ENCODE assay signal across 8 mouse cellular contexts in genomic region chr7:126271712-126272683, GRCm38 (mm10). TPM values are rescaled to one million over a fixed set of nuclear protein-coding genes. Genes with fewer than 3 reads are reported as not detected.
DNase-seq lines count a peak whose midpoint lies in the region; ATAC-seq and TF ChIP-seq lines count a peak whose summit lies in the region.

Gene Sbk1, plus strand, starts transcription at chr7:126272619.

- H3K79me2 ChIP-seq in MEL (ENCODE audit: control insufficient read depth, insufficient read depth, low read length, poor library complexity) = peaks cover 3% of the 10 kb centered on the region; the same call in 1 of the 2 replicates

- peak; percentile 75 for DNase-seq in MEL (ENCODE audit: low read depth, low spot score)
- peak; percentile 96 for DNase-seq in cerebellum, adult 8-10 months
- peak; percentile 88 for DNase-seq in forelimb bud, embryonic 11.5 days (ENCODE audit: low read depth, low spot score)
- DNase-seq in heart, postnatal 4 days = peak; percentile 92
- peak; percentile 89 to 90 for DNase-seq in layer of hippocampus, adult 2 months (ENCODE audit: low spot score in 2 of 2)
- peak; percentile 92 for DNase-seq in lung, adult 2 months
- DNase-seq in testis, postnatal 10 days (ENCODE audit: low spot score) = peak; percentile 93

- H3K4me1 ChIP-seq in MEL (ENCODE audit: control insufficient read depth in 1 of 2, insufficient read depth in 2 of 2, low read length in 2 of 2) = peaks cover 0 to 11% of the 10 kb centered on the region in 2 experiments; a peak in 2 of 4 replicates
- peaks cover 8% of the 10 kb centered on the region for H3K4me1 ChIP-seq in lung, adult 2 months (ENCODE audit: control insufficient read depth, insufficient read depth, low read length)
- H3K4me1 ChIP-seq in neural tube, embryonic 15.5 days = peaks cover 50% of the 10 kb centered on the region

- H3K9ac ChIP-seq in MEL (ENCODE audit: control insufficient read depth, low read depth, low read length, poor library complexity, severe bottlenecking) = peak within 1 kb of the TSS; percentile 72
- H3K9ac ChIP-seq in neural tube, embryonic 15.5 days (replicated peaks) = peak within 1 kb of the TSS; percentile 99

- TF ChIP-seq EP300 in MEL (IDR thresholded peaks at IDR 0.05; ENCODE audit: low read depth in 1 of 2, low read length in 2 of 2) = no peak

- 4% methylated on average over 85 of the region's 85 CpGs for WGBS in lung, adult 2 months
- WGBS in neural tube, embryonic 15.5 days = under 1% methylated on average over 85 of the region's 85 CpGs

- peak in 1 of 2 experiments; percentile 45; a peak in 1 of 4 replicates for TF ChIP-seq POLR2A in MEL (IDR thresholded peaks at IDR 0.05; ENCODE audit: control insufficient read depth in 1 of 2, insufficient read depth in 1 of 2, low read depth in 1 of 2, low read length in 2 of 2, poor library complexity in 1 of 2)
- no peak for TF ChIP-seq POLR2A in lung, adult 2 months (IDR thresholded peaks at IDR 0.05; ENCODE audit: borderline replicate concordance, extremely low read depth, low read depth, low read length)

- H3K4me2 ChIP-seq in neural tube, embryonic 15.5 days = peak within 1 kb of the TSS; percentile 90

- TF ChIP-seq CTCF in MEL (IDR thresholded peaks at IDR 0.05 in 2 of 3, conservative IDR thresholded peaks at IDR 0.05 in 1 of 3; ENCODE audit: control insufficient read depth in 1 of 3, insufficient read depth in 1 of 3, low read depth in 2 of 3, low read length in 3 of 3, poor library complexity in 1 of 3, severe bottlenecking in 1 of 3) = no peak
- no peak for TF ChIP-seq CTCF in layer of hippocampus, adult 2 months (conservative IDR thresholded peaks at IDR 0.05)
- TF ChIP-seq CTCF in lung, adult 2 months (IDR thresholded peaks at IDR 0.05; ENCODE audit: insufficient read depth, low read length) = no peak

- ATAC-seq in neural tube, embryonic 15.5 days (ENCODE audit: low FRiP score) = peak; percentile 89

- TF ChIP-seq RAD21 in MEL (IDR thresholded peaks at IDR 0.05; ENCODE audit: low read depth, low read length) = no peak

- peaks cover 0 to 5% of the 10 kb centered on the region in 2 experiments; a peak in 2 of 4 replicates for H3K36me3 ChIP-seq in MEL (ENCODE audit: control insufficient read depth in 1 of 2, insufficient read depth in 2 of 2, low read length in 2 of 2)
- H3K36me3 ChIP-seq in neural tube, embryonic 15.5 days = peaks cover 7% of the 10 kb centered on the region; the same call in 1 of the 2 replicates

- H3K27me3 ChIP-seq in MEL (ENCODE audit: control insufficient read depth in 1 of 2, insufficient read depth in 2 of 2, low read length in 2 of 2) = peaks cover 11% of the 10 kb centered on the region in 2 experiments
- 0 out of 2 replicates have a peak, but pooled peaks cover 2% of the 10 kb centered on the region for H3K27me3 ChIP-seq in neural tube, embryonic 15.5 days (replicated peaks)

- H3K9me3 ChIP-seq in MEL (replicated peaks; ENCODE audit: insufficient read depth, low read length) = no peaks in the 10 kb centered on the region
- H3K9me3 ChIP-seq in neural tube, embryonic 15.5 days (replicated peaks) = no peaks in the 10 kb centered on the region

- peak within 1 kb of the TSS; percentile 61 to 68 for H3K4me3 ChIP-seq in MEL (ENCODE audit: control insufficient read depth in 1 of 2, insufficient read depth in 1 of 2, low read depth in 2 of 2, low read length in 2 of 2)
- peak within 1 kb of the TSS; percentile 97 for H3K4me3 ChIP-seq in layer of hippocampus, adult 2 months
- peak within 1 kb of the TSS; percentile 86 for H3K4me3 ChIP-seq in lung, adult 2 months (replicated peaks; ENCODE audit: extremely low read depth, low read depth, low read length)
- peak within 1 kb of the TSS; percentile 95 for H3K4me3 ChIP-seq in neural tube, embryonic 15.5 days (replicated peaks)

- H3K27ac ChIP-seq in MEL (ENCODE audit: control insufficient read depth, low read depth, low read length) = no peak within 1 kb of the TSS
- H3K27ac ChIP-seq in layer of hippocampus, adult 2 months = peak within 1 kb of the TSS; percentile 94
- H3K27ac ChIP-seq in neural tube, embryonic 15.5 days (replicated peaks) = peak within 1 kb of the TSS; percentile 96

TF ChIP-seq in MEL, 35 proteins besides CTCF, POLR2A, EP300 and RAD21:
- peak; percentile 39; the same call in 1 of the 2 replicates for TF ChIP-seq NELFE (IDR thresholded peaks at IDR 0.05; ENCODE audit: low read depth, low read length)
- peak; percentile 33; the same call in 1 of the 2 replicates for TF ChIP-seq SIN3A (IDR thresholded peaks at IDR 0.05; ENCODE audit: low read length)
- peak; percentile 71 for TF ChIP-seq NRF1 (IDR thresholded peaks at IDR 0.05; ENCODE audit: insufficient read depth, low read depth, low read length, poor library complexity, severe bottlenecking)
- TF ChIP-seq TCF12 (IDR thresholded peaks at IDR 0.05; ENCODE audit: low read depth, low read length) = no peak
- peak; percentile 94 for TF ChIP-seq MAZ (IDR thresholded peaks at IDR 0.05; ENCODE audit: low read depth, low read length)
- 0 out of 2 replicates have a peak, but pooled peaks have one; percentile 63 for TF ChIP-seq UBTF (IDR thresholded peaks at IDR 0.05; ENCODE audit: borderline replicate concordance, insufficient read depth, low read depth, low read length)
- no peak for TF ChIP-seq ZKSCAN1 (IDR thresholded peaks at IDR 0.05; ENCODE audit: low read depth, low read length)
- peak; percentile 68 for TF ChIP-seq HCFC1 (IDR thresholded peaks at IDR 0.05; ENCODE audit: low read depth, low read length)
TF ChIP-seq in MEL: peak in this region for 6.

RNA-seq across cellular contexts. Expression of gene Sbk1, which starts in this region (rescaled TPM):
- total RNA-seq in MEL (2012; rRNA removed) = 3.4 and 3.9 TPM in 2 replicates
- 1 to 10 TPM in 1 of 2 experiments, not detected in 1; 5.4 TPM for polyA plus RNA-seq in MEL (2012; ENCODE audit: insufficient read depth in 1 of 2, insufficient read length in 2 of 2, low read depth in 1 of 2, low replicate concordance in 2 of 2, missing spikeins in 1 of 2)
- total RNA-seq in heart, postnatal 4 days (2021) = 10 to 100 TPM; 40.4 to 46.3 TPM
- total RNA-seq in layer of hippocampus, adult 2 months (2021) = 10 to 100 TPM; 71.9 to 73.3 TPM
- polyA plus RNA-seq in lung, adult 2 months (2012; rRNA removed) = 12.6 and 14.2 TPM in 2 replicates
- 143 and 182 TPM in 2 replicates for polyA plus RNA-seq in neural tube, embryonic 15.5 days (2015; fragmentation: Nextera tagmentation; extraction: Ambion mirVana)
